Mouse (Mus musculus) spleen, postnatal 4 days (tissue): ENCODE results near the gene Sugt1.

Experiments
- DNase-seq, 2 experiments: peaks; one replicate each; pipeline ENCODE4 v3.0.0; 2022; ENCODE audit warnings: low spot score in 2 of 2

Gene Sugt1

GRCm38 (mm10) chr14:79587139-79587851 lies at the start of gene Sugt1:
Sugt1 (plus strand) TSS chr14:79587691.
- peak; percentile 94 to 98 for DNase-seq

GRCm38 (mm10) chr14:79537921-79538320 lies 49.6 kb upstream of the Sugt1 start:
- no peak for DNase-seq

- DNase-seq, result no peak
Observed at GRCm38 (mm10) chr14:79541606-79542005, 45.9 kb upstream of the Sugt1 start.

DNA sequence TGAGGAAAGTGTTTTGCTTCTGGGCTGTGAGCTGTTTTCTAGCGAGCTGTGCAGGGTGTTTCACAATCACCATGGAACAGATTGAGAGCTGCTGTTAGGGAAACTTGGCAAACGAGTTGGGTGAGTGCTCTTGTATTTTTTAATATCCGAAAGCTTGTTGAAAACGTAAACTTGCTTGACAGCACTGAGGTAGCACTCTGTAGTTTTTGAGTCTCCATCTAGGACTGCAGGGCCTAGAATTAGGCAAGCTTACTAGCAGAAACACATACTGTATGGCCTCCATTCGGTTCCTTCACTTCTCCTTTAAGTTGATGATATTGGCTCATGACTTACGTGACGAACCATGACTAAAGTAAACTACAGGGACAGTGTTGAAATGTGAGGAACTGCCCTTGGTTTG lies 38.1 kb upstream of the Sugt1 start:
- DNase-seq, result no peak

DNA sequence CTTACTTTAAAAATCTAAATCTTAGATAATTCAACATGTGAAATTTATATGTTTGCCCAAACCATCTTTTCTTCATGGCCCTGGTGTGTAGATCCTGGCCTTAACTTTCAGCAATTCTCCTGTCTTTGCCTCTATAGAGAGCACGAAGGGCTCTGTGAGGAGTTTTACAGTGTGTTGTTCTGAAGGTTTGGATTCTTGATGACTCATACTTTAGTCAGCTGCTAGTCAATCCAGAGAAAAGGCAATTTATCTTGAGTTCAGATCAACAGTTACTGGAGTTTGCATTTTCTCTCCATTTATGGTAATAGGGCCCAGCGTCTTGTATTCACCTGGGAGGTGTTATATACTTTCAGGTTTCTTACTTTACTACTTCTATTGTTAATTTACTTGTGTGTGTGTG lies 35.6 kb upstream of the Sugt1 start:
- no peak for DNase-seq

DNA sequence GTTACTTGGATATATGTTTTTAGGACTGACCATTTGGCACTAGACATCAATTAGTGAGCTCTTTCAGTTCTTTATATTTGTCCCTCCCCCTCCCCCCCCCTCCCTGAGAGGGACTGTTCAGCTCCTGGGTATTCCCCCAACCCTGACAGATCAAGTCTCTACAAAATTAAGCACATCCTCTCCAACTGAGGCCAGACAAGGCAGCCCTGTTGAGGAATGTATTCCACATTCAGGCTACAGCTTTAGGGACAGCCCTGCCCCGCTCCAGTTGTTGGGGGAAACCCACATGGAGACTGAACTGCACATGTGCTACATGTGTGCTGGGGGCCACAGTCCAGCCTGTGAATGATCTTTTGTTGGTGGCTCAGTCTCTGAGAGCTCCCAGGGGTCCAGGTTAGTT lies 34.6 kb upstream of the Sugt1 start:
- no peak for DNase-seq

DNA sequence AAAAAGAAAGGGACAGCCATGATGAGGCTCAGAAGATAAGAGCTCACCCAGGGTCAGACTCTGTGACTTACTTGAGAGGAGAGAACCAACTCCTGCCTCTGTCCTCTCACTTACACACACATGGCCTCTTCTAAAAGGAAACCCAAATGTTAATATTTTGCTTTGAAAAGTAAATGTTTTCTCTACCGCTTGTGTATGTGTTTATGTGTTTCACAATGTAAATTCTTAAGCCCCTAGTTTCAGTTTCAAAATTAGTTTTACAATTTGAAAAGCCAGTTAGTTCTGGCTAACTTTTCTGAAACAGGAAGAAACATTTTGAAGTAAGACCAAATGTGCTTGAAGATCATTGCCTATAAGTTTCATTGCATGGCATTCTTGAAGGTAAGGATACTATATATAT lies 29.7 kb upstream of the Sugt1 start:
- no peak for DNase-seq

GRCm38 (mm10) chr14:79562745-79563144 lies 24.7 kb upstream of the Sugt1 start:
- DNase-seq, result peak; percentile 37 to 70

DNA sequence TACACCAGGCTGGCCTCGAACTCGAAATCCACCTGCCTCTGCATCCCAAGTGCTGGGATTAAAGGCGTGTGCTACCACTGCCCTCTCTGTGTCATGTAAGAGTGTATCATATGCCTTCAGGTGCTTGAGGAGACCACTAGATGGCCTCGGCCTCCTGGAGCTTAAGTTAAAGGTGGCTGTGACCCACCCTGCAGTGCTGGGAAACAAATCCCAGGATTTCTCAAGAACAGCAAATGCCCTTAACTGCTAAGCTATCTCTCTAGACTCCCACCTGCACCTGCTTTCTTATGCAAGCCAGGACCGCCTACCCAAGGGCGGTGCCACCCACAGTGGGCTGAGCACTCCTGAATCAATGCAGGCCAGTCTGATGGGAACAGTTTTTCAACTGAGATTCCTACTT lies 22.7 kb upstream of the Sugt1 start:
- no peak for DNase-seq

DNA sequence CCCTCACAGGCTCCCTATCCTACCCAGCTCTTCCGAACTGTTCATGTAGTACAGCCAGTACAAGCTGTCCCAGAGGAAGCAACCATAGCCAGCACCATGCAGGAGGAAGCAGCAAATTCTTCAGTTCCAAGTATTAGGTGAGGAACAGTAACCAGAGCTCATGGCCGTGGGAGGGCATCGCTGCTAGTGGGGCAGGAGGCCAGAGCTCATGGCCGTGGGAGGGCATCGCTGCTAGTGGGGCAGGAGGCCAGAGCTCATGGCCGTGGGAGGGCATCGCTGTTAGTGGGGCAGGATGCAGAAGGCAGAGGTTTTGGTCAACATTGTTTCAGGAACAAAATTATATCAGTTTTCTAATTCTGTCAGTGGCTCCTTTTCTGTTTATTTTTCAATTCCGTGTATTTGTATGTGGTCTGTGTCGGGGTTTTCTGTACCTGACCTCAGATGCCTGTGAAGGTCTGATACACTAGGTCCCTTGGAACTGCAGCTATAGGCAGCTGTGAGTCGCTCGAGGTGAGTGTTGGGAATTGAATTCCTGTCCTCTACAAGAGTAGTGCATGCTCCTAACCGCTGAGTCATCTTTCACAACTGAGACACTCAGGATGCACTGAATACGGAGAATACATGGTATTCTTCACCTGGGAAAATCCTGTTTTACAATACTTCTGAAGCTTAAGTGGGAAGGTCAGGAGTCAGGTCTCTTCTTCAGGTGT lies 13.9 kb upstream of the Sugt1 start:
- DNase-seq, result no peak

- DNase-seq, result no peak
Observed at GRCm38 (mm10) chr14:79574361-79574760, 13.1 kb upstream of the Sugt1 start.

- DNase-seq, result no peak
Observed at GRCm38 (mm10) chr14:79583526-79584245, 3.8 kb upstream of the Sugt1 start.

DNA sequence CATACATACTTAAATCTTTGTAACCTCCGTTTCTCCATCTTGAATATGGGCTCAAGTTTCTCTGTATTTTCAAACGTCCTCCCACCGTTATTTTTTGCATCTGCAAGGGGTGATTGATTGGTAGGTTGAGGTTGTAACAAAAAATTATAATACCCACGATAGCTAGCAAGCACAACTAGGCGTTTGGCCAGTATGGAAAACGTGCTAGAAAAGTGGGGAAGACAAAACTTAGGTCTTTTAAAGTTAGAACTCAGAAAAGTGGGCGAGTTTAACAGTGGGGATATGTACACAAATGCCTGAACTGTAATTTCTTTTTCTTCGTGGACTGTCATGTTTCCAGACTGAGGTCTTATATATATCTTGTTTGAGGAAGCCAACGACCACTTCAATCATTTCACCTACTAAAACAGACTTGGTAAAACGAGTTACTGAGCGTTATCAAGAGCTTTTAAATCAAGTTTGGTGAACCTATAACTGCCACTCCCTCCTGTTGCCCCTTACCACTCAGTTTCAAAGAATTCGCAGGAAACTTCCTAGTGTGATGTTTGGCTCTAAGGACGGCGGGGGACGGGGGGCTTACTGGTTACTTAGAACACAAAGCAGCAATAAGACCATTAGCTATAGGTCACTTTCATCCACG lies 872 bp upstream of the Sugt1 start:
- no peak for DNase-seq

- DNase-seq, result no peak
Observed at GRCm38 (mm10) chr14:79587852-79588229, 350 bp downstream of the Sugt1 start.

DNA sequence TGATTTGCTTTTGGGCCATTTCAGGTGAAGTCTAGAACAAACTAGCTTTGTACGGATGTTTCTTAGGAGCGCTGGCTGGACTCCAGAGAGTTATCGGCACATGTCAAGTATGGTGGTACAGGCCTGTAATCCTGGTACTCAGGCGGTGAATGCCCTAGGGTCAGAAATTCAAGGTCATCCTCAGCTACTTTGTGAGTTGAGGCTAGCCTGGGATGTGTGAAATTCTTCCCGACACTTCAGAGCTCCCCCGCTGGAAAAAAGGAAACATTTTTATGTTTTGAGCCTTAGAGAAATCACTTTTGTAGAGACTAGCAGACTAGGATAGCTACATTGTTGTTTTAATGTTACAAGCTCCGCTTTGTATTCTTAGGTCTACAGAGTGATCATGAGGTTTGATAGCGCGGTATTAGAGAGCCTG lies 1.1 kb downstream of the Sugt1 start:
- DNase-seq, result no peak

DNA sequence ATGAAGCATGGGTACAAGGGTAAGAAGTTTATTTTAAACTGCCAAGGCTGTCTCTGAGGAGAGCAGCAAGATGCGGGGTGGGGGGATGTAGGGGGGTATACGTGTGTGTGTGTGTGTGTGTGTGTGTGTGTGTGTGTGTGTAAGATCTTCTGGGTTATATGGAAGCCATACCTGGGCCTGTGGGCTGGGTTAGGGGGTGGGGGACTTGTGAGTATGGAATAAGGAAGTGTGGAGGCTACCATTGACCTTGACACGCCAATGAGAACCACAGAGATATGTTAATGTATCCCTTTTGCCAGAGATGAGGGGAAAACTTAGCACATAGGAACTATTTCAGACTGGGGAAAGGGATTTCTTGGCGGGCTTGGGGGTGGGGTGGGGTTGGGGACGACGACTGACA lies 1.9 kb downstream of the Sugt1 start:
- DNase-seq, result no peak

GRCm38 (mm10) chr14:79590916-79591315 lies 3.4 kb downstream of the Sugt1 start:
- no peak for DNase-seq

DNA sequence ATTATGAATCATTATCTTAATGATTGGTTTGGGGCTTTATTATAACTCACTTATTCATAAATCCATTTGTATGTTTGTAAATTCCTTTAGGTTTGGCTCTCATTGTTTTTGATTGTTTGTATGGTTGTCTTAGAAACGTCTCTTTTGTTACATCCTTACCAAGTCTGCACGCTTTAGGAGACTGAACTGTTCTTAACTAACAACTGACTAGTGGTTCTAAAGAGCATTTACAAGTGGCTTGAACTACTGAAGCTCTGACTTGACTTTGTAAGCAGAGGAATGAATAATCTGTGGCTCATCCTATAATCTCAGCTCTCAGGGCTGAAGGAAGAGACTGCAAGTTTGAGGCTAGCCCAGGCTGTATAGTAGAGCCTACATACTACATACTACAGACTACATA lies 4.1 kb downstream of the Sugt1 start:
- DNase-seq, result no peak

DNA sequence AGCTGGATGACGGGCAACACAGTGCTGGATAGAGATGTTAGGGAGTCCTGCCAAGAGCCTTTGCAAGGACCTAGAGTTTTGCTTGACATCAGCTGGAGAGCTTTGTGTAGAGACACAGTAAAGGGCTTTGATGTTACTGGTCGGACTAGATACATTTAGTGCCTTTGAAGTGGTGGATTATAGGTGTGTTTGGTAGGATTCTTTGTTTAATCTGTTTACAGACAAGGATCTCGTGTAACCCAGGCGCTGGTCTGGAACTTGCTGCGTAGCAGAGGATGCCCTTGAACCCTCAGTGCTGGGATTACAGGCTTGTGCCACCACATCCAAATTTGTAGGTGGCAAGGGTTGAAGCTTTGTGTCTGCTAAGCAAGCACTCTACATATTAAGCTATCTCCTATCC lies 6.6 kb downstream of the Sugt1 start:
- DNase-seq, result no peak

DNA sequence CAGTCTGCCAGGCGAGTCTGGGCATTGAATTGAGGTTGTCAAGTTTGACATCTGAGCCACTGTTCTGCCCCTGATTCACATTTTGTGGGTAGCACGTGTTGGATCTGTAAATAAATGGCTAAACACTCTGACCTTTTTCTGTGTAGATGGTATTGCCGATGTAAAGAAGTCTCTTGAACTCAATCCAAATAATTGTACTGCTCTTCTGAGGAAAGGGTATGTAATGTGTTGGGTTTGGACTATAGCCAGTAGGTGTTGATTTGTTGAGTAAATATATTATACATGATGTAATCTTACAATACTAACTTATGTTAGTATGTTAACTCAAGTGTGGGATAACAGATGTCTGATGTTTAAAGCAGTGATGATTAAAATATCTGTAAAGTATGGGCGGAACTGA lies 9.1 kb downstream of the Sugt1 start:
- no peak for DNase-seq

DNA sequence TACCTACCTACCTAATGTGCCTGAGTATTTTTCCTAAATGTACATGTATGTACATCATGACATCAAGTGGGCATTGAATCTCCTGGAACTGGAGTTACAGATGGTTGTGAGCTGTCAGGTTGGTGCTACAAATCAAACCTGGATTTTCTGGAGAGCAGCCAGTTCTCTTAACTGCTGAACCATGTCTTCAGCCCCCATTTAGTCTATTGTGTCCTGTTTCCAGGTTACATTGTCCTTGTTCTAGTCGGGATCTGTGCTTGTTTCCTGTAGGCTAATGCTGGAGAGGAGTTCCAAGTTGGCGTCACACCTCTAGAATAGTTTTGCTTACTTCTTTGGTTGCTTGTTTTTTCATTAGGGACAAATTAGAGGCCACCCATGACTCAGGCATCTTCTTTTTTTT lies 18.4 kb downstream of the Sugt1 start:
- DNase-seq, result no peak

GRCm38 (mm10) chr14:79606392-79606791 lies 18.9 kb downstream of the Sugt1 start:
- DNase-seq, result no peak
